Mouse (Mus musculus): ENCODE measurements around the gene Ndufa13.

The Ndufa13 gene

DNA sequence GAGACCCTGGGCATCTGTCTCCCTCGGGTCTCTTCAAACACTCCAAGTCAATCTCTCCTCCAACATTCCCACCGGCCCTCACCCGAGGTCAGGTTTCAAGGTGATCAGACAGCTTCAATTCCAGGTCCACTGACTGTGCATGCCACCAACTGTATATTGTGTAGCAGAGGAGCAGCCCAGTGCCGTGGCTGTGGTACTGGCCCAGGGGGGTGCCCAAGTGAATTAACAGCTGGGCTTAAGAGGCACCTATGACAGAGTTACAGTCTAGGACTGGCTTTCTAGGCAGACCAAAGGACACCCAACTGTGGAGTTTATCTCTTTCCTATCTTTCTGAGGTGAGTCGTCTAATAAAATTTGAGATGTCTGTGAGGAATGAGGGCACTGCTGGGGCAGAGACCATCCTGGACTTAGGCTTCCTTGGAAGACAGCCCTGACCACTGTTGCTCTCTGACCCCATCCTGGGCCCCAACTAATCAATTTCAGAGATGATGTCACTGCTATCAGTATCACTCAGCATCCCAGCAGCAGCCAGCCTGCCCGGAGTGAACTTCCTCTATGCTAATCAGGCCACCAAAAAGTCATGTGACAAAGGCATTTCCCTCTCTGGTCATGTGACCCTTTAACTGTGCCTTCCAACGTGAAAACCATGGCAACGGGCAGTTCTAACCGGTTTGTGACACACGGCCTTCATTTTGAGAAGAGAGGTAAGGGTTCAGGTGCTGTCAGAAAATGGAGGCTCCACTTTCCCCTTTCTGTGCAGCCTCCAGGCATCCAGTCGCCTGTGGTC, 17.7 kb upstream of the Ndufa13 start:
- CTCF ChIA-PET, result interaction anchor here (0.6 to 7.0 kb wide), 18 partner anchors 12 to 1675 kb away, joined by 3 to 116 read pairs (median 6); partner anchors contain the start of genes Yjefn3 (in 1 of the 4) and Zfp868 (in 1 of the 4)
- POLR2A ChIA-PET, result interaction anchor here in 3 of 4 experiments (0.6 to 15.1 kb wide), 55 partner anchors 8 to 1649 kb away, joined by 3 to 423 read pairs (median 5); partner anchors contain the start of genes Gatad2a (in 3 of the 3), Zfp868 (in 2 of the 3), Mau2 (in 1 of the 3) and Ndufa13 (in 1 of the 3)

DNA sequence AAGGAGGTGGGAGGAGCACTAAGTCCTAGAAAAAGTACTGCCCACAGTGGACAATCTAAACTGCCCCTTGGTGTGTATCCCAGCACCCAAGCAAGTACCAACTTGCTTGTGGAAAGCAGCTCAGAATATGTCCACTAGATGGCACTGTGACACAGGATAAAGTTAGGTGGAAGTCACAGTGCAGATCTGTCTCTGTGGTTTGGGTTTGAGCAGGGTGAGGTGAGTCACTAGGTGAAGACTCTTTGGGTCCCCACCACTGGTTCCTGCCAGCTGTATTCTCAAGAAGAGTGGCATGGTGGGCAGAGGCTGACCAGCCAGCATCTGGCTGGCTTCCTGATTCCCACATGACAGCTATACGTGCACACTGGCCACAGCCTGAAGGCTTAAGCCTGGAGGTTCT, 16.7 kb upstream of the Ndufa13 start:
- ChIA-PET CTCF (interaction anchor here (0.5 to 7.0 kb wide), 47 partner anchors 8 to 1767 kb away, joined by 3 to 116 read pairs (median 4); partner anchors contain the start of genes Gatad2a (in 1 of the 4) and Yjefn3 (in 1 of the 4)), POLR2A (interaction anchor here (0.5 to 15.1 kb wide), 53 partner anchors 8 to 1609 kb away, joined by 3 to 423 read pairs (median 5); partner anchors contain the start of genes Gatad2a (in 3 of the 4), Homer3 (in 1 of the 4), Mau2 (in 1 of the 4) and Ndufa13 (in 1 of the 4))

DNA sequence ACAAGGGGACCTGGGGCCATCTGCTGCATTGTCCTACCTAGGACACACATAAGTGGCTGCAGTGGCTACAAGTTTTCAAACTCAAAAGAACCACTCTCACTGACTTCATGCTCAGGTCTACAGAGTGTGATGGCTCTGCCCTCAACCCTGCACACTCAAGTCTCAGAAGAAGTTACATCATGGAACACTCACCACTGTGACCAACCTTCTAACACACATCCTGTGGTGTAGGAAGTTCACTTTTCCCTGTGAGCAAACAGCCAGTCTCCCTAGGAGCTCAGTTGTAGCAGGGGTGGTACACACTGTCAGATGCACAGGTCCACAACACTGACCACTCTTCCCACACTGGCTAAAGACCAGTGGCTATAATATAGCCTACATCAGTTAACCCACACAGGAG, 16.1 kb upstream of the Ndufa13 start:
- ChIA-PET CTCF (interaction anchor here (0.5 to 7.0 kb wide), 43 partner anchors 8 to 1767 kb away, joined by 3 to 116 read pairs (median 5); partner anchors contain the start of genes Gatad2a (in 1 of the 4) and Yjefn3 (in 1 of the 4)), POLR2A (interaction anchor here (0.6 to 15.1 kb wide), 43 partner anchors 9 to 352 kb away, joined by 3 to 423 read pairs (median 5); partner anchors contain the start of genes Gatad2a (in 3 of the 4), Yjefn3 (in 2 of the 4), Mau2 (in 1 of the 4) and Ndufa13 (in 1 of the 4))

DNA sequence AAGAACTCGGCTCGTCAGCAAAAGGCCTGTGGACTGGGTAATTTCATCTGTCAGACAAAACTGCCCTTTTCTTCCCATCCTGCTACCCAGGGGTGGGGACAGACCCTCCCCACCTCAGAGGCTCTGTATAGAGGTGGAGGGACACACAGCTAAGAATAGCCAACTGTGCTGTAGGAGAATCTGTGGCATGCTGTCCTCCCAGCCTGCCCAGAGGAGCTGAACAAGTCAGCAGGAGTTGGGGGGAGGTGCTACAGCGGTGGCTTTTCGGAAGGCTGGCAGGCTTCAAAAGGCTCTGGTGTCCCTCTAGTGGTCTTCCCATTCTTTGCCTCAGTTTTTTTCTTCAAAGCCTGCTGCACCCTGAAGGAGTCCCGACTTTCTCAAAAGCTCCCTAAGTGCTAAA, 13.4 kb upstream of the Ndufa13 start:
- CTCF ChIA-PET, result interaction anchor here (0.6 to 1.6 kb wide), 8 partner anchors 22 to 97 kb away, joined by 3 to 13 read pairs (median 4); no protein-coding TSS in a partner anchor
- POLR2A ChIA-PET, result interaction anchor here in 2 of 4 experiments (0.8 to 15.1 kb wide), 12 partner anchors 10 to 166 kb away, joined by 3 to 423 read pairs (median 10); partner anchors contain the start of genes Ndufa13 (in 2 of the 2), Yjefn3 (in 2 of the 2), Tssk6 (in 1 of the 2) and Zfp963 (in 1 of the 2)

DNA sequence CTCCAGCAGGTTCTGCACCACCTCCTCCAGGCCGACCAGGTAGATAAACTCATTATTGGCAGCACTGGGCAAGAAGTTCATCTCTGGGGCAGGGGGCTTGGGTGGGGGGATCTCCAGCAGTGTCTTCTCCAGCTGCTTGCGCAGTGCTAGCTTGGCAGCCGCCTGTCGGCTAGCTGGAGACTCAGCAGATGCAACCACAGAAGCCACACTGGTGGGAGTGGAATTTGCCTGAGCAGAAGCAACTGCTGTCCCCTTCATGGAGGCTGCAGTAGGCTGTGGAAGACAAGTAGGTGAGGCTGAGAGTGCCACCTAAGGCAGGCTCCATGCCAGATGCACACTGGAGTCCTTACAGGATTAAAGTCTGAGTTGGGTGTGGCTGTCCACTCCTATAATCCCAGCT, 12.2 kb upstream of the Ndufa13 start:
- ChIA-PET POLR2A (interaction anchor here in 2 of 4 experiments (0.8 to 15.1 kb wide), 7 partner anchors 9 to 87 kb away, joined by 3 to 423 read pairs (median 113); partner anchors contain the start of genes Ndufa13 (in 2 of the 2), Yjefn3 (in 2 of the 2) and Tssk6 (in 1 of the 2)), CTCF (interaction anchor here in 3 of 4 experiments (0.7 to 1.6 kb wide), 6 partner anchors 13 to 446 kb away, joined by 3 to 6 read pairs (median 3); no protein-coding TSS in a partner anchor)

DNA sequence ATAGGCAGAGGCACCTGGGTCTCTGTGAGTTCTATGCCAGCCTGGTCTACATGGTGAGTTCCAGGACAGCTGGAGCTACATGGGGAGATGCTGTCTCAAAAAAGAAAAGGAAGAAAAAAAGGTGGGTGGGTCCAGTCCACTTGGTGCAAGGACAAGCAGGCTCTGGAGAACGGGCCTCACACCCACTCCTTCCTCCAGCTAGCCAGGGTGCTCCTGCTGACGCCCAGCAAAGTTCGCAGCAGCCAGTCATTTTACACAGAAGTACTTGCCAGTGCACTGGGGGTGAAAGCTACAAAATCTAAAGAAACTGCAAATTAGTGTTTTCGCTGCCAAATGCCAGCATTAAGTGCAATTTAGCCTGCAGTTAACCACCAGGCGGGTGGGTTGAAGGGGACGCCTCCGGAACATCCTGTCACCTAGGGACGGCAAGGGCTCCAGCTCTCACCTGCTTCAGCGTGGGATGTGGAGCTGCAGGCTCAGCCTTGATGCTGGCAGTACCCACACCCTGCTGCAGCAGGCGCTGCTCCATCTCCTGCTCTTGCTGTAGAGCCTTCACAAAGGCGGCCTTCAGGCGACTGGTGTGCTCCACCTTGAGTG, 10.2 kb upstream of the Ndufa13 start:
- POLR2A ChIA-PET, result interaction anchor here in 2 of 4 experiments (0.6 to 1.7 kb wide), 6 partner anchors 8 to 29 kb away, joined by 3 to 12 read pairs (median 3); partner anchors contain the start of genes Ndufa13 (in 1 of the 2), Tssk6 (in 1 of the 2) and Yjefn3 (in 1 of the 2)
- CTCF ChIA-PET, result interaction anchor here in 1 of 4 experiments (0.7 kb wide), 1 partner anchor 107 kb away, joined by 3 read pairs; no protein-coding TSS in a partner anchor

DNA sequence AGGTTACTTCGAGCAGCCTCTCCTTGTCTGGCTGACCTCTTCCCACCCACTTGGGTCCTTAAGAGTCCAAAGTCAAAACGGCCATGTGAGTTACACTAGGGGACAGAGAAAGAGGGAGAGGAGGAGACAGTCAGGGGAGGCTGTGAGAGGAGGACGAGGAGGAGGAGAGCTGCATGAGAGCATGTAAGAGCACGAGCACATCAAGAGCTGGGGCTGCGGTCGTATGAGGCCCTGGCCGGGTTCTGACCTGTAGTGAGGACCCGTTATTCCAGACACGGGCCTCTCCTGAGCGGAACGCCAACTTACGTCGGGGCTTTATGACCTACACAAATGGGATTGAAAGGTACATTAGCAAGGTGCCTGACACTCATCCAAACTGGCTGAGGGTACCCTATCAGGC, 9.6 kb upstream of the Ndufa13 start:
- ChIA-PET CTCF (interaction anchor here in 1 of 4 experiments (0.7 kb wide), 1 partner anchor 108 kb away, joined by 3 read pairs; no protein-coding TSS in a partner anchor), POLR2A (interaction anchor here in 2 of 4 experiments (0.7 to 1.7 kb wide), 4 partner anchors 9 to 25 kb away, joined by 3 to 12 read pairs (median 5); partner anchors contain the start of genes Ndufa13 (in 1 of the 2), Tssk6 (in 1 of the 2) and Yjefn3 (in 1 of the 2))

DNA sequence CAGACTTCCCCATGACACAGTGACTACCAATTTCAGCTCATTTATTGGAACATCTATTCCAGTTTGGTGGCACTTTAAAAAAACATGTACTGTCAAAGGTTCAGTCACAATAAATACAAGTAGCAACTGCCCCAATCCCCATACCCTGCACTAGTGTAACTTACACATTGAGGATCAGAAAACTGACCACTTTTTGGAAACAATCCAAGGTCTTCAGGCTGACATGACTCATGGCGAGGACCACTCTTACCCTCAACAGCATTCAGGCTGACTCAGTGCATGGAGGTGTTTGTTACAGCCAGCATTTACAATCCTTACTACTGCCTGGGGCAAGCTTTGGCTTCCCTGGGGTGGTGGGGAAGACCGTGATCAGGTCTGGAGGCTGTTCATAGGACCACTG, 4.7 kb upstream of the Ndufa13 start:
- ChIA-PET CTCF (no interaction called here), POLR2A (interaction anchor here (0.5 to 9.4 kb wide), 10 partner anchors 13 to 502 kb away, joined by 3 to 141 read pairs (median 4); partner anchors contain the start of gene Cilp2 (in 1 of the 4))

DNA sequence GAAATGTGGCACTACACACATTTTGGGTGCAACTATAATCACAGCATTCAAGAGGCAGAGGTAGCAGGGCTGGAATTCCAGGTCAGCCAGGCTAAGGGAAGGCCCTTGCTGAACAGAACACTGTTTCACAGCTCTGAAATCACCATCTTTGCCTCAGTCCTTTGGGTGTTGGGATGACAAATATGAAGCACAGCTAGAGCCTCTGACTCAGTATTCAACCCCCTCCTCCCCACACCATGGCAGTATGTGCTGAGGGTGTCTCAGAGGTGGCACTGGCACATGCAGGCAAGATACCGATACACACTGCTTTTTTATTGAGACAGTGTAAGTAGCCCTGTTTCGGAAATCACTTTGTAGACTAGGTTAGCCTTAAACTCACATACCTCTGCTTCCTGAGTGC, 3.9 kb upstream of the Ndufa13 start:
- ChIA-PET CTCF (interaction anchor here in 2 of 4 experiments (0.6 to 0.7 kb wide), 2 partner anchors 13 to 158 kb away, joined by 3 read pairs; no protein-coding TSS in a partner anchor), POLR2A (interaction anchor here in 3 of 4 experiments (0.6 to 9.4 kb wide), 20 partner anchors 10 to 502 kb away, joined by 3 to 141 read pairs (median 4); partner anchors contain the start of genes Cilp2 (in 1 of the 3), Tm6sf2 (in 1 of the 3) and Zfp868 (in 1 of the 3))

DNA sequence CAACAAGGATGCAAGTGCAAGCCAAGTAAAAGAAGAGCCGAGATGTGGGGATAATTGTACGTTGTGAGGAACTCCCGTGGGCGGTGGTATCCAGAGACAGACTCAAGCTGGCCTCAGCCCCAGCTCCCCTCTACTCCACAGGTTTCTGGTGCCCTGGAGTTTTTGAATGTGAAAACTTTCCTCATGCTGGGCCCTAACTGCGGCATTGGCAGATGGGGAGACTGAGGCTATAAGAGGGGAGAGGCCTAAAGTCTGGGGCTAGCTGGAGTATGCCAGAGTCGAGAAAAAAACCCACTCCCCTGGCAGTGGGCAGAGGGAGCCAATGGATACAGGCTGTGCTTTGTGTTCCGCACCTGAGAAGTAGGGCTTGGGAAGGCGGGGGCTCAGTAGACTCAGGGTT, 1.7 kb upstream of the Ndufa13 start:
- ChIA-PET CTCF (interaction anchor here in 2 of 4 experiments (0.6 to 1.9 kb wide), 4 partner anchors 8 to 97 kb away, joined by 3 to 8 read pairs (median 5); no protein-coding TSS in a partner anchor), POLR2A (interaction anchor here in 2 of 4 experiments (0.7 to 9.4 kb wide), 27 partner anchors 8 to 602 kb away, joined by 3 to 141 read pairs (median 7); partner anchors contain the start of genes Cilp2 (in 1 of the 2) and Zfp868 (in 1 of the 2))

DNA sequence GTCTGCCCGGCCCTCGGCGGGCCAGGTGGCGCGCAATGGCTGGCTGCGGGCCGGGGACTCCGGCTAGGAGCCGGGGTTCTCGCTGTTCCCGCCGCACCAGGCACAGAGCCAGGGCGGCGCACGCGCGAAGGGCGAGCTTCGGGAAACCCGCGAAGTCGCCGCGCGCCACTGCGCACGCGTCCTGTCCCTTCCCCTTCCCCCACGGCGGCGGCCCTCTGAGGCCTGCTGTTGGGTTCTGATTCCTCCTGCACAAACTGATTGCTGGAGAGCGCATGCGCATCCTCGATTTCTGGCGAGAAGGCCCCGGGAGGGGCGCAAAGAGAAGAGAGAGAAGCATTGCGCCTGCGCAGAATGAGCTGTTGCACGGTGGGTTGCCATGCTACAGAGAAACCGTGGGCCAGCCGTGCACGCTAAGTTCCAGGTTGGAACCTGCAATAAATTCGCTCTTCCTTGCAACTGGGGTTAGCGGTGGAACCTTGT, 745 bp upstream of the Ndufa13 start:
- POLR2A ChIA-PET, result interaction anchor here (0.5 to 9.4 kb wide), 80 partner anchors 9 to 636 kb away, joined by 3 to 141 read pairs (median 4); partner anchors contain the start of genes Cilp2 (in 2 of the 4), Gatad2a (in 2 of the 4), Slc25a42 (in 2 of the 4) and Tm6sf2 (in 2 of the 4)
- CTCF ChIA-PET, result interaction anchor here in 3 of 4 experiments (0.6 to 1.9 kb wide), 12 partner anchors 9 to 719 kb away, joined by 3 to 10 read pairs (median 4); partner anchors contain the start of genes Homer3 (in 1 of the 3) and Zfp868 (in 1 of the 3)

DNA sequence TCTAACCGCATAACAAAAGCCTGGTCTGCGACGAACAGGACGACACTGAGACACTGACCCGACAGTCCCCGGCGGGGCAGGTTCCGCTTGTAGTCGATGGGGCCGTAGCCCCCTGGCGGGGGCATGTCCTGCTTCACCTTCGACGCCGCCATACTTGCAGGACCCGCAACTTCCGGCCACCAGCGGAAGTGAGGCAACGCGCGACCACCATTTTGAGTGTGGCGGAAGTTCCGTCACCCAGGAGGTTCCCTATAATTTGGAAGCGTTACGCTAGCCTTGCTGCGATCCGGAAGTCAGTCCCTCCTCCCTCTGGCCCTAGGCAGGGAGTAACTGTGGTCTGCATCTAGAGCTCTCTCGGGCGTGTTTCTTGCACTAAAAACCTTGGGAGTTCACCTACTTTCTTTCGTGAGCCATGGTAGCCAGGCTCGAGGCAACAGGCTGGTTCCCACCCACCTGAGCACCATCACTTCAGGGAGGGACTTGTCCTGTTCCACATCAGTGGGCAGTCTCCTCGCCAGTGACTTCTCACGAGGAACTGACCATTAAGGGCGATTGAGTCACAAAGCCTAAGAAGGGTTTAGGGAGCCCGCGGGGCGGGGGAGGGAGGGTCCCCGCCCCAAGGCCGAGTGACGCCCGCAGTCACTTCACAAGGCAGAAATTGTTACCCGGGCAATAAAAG, 735 bp downstream of the Ndufa13 start:
- POLR2A ChIA-PET, result interaction anchor here in 3 of 4 experiments (0.8 to 9.4 kb wide), 34 partner anchors 8 to 610 kb away, joined by 3 to 141 read pairs (median 6); partner anchors contain the start of genes Gatad2a (in 3 of the 3), Cilp2 (in 1 of the 3), Gm20422 (in 1 of the 3) and Lpar2 (in 1 of the 3)
- CTCF ChIA-PET, result interaction anchor here in 1 of 4 experiments (0.7 to 1.8 kb wide), 2 partner anchors 11 to 38 kb away, joined by 3 to 8 read pairs; no protein-coding TSS in a partner anchor

DNA sequence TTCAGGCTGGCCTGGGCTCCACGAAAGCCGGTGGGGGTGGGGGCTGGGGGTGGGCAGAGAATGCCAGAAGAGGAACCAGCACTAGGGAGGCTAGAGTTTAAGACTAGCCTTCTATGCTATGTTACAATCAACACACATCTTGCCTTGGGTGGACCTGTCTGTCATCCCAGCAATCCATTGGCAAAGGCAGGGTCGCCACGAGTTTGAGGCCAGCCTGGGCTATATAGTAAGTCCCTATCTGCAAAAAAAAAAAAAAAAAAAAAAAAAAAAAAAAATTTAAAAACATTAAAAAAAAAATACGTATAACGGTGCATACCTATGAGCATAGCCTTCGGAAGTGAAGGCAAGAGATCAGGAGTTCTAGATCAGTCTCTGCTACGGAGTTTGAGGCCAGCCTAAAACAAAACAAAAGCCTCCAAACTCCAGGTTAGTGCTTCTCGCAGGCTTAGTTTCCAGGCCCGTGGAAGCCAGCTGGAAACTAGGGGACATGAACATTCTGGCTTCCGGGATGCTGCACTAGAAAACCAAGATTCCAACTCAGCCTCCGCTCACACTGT, 1.4 kb downstream of the Ndufa13 start:
- ChIA-PET CTCF (interaction anchor here in 1 of 4 experiments (0.7 kb wide), 1 partner anchor 39 kb away, joined by 3 read pairs; no protein-coding TSS in a partner anchor), POLR2A (interaction anchor here in 3 of 4 experiments (1.0 to 9.4 kb wide), 17 partner anchors 9 to 133 kb away, joined by 3 to 141 read pairs (median 10); partner anchors contain the start of genes Gatad2a (in 2 of the 3), Cilp2 (in 1 of the 3), Gm20422 (in 1 of the 3) and Lpar2 (in 1 of the 3))

DNA sequence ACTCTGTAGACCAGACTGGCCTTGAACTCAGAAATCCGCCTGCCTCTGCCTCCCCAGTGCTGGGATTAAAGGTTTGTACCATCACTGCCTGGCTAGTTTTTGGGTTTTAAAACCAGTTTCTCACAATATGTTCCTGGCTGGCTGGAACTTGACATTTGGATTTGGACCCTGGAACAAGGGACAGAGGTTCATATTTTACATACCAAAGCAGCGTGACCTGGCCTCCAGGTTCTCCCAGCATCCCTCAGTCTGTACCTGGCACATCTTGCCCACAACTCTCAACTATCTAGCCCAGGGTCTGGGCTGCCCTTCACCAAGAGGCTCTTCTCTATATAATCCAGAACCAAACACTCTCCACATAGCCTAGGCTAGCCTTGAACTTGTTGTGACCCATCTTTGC, 2.5 kb downstream of the Ndufa13 start:
- ChIA-PET CTCF (no interaction called here), POLR2A (no interaction called here)

DNA sequence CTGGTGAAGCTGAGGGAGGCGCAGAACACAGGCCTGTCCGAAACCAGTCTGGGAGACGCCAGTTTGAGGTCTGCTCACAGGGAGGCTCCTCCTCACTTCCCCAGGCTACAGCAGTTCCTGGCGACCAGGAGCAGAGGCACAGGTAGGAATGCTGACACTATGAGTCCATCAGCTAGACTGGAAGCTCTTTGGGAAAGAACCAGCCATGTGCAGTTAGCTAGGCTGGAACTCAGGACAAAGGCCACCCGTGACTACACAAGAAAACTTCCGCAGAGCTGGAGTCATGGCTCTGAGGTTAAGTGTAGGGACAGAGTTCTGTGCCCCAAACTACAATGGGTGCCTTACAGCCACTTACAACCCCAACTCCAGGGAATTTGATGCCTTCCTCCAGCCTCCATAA, 4.5 kb downstream of the Ndufa13 start:
- CTCF ChIA-PET, result interaction anchor here in 2 of 4 experiments (1.1 to 1.2 kb wide), 2 partner anchors 37 to 39 kb away, joined by 3 read pairs; no protein-coding TSS in a partner anchor
- POLR2A ChIA-PET, result interaction anchor here in 2 of 4 experiments (0.7 to 3.8 kb wide), 14 partner anchors 10 to 314 kb away, joined by 3 to 32 read pairs (median 4); partner anchors contain the start of genes Cilp2 (in 2 of the 2), Slc25a42 (in 1 of the 2) and Zfp868 (in 1 of the 2)

Measured in embryonic stem cell, embryonic (primary cell).